Mouse (Mus musculus) lung, adult 2 months (tissue): ENCODE data around the gene Snx4.

ENCODE experiments used
- CTCF ChIP-seq: fragments of 200-500 bp; IDR thresholded peaks from 2 replicates; pipeline ENCODE4 v1.5.1; 2011; ENCODE audit warnings: mild to moderate bottlenecking, low read length, control low read depth; ENCODE audit not compliant: insufficient read depth
- POLR2A ChIP-seq: fragments of 200-500 bp; IDR thresholded peaks from 2 replicates; pipeline ENCODE4 v1.6.1; 2011; ENCODE audit warnings: low read depth, mild to moderate bottlenecking, control low read depth, low read length, borderline replicate concordance; ENCODE audit errors: extremely low read depth

GRCm38 (mm10) chr16:33294681-33295080, 43.4 kb downstream of the Snx4 start:
- TF ChIP-seq CTCF (no peak), POLR2A (no peak)
